Mouse (Mus musculus): ENCODE data around the gene Asrgl1.

- TF ChIP-seq POLR2AphosphoS5 (IDR thresholded peaks at IDR 0.05; ENCODE audit: insufficient replicate concordance, low read depth, low read length) = no peak
- no peak for TF ChIP-seq CTCF (IDR thresholded peaks at IDR 0.05; ENCODE audit: low read depth, low read length)
Measured at GRCm38 (mm10) chr19:9117275-9117674, 18.2 kb downstream of the Asrgl1 start.
